Mouse (Mus musculus) embryonic fibroblast, embryonic 13.5 days (primary cell): ENCODE data around the gene Iqsec3. TPM values are rescaled to one million over a fixed set of nuclear protein-coding genes. Genes with fewer than 3 reads are reported as not detected.
"Not testable (repeated sequence)": the region's sequence is repeated elsewhere in the genome, so short reads cannot be mapped to it uniquely, and the experiment has no call there.

Experiments used
- H3K27ac ChIP-seq: 2 replicates; pipeline ENCODE4 v1.5.1; 2012; ENCODE audit warnings: low read length, control low read depth, inconsistent platforms; ENCODE audit not compliant: insufficient read depth
- H3K4me1 ChIP-seq: 2 replicates; pipeline ENCODE4 v1.6.1; 2011; ENCODE audit warnings: low read length; ENCODE audit not compliant: control insufficient read depth, insufficient read depth
- H3K4me3 ChIP-seq: 2 replicates; pipeline ENCODE4 v1.5.1; 2011; ENCODE audit warnings: mild to moderate bottlenecking, control low read depth, low read length; ENCODE audit not compliant: insufficient read depth
- CTCF ChIP-seq: IDR thresholded peaks from 2 replicates; pipeline ENCODE4 v1.5.1; 2011; ENCODE audit warnings: mild to moderate bottlenecking, control low read depth, low read length, moderate library complexity, borderline replicate concordance; ENCODE audit not compliant: insufficient read depth
- POLR2A ChIP-seq: IDR thresholded peaks from 2 replicates; pipeline ENCODE4 v1.6.1; 2011; ENCODE audit warnings: low read depth, mild to moderate bottlenecking, control low read depth, low read length, moderate library complexity
- polyA plus RNA-seq: library from polyadenylated mRNA; stranded (reverse); fragments of >200 nt; gene quantifications from 2 replicates; pipeline ENCODE4 v1.2.4, GENCODE M21; 2011; ENCODE audit warnings: low read depth; ENCODE audit not compliant: missing spikeins, insufficient read length

Gene Iqsec3
- polyA plus RNA-seq, 1 experiment: not detected

DNA sequence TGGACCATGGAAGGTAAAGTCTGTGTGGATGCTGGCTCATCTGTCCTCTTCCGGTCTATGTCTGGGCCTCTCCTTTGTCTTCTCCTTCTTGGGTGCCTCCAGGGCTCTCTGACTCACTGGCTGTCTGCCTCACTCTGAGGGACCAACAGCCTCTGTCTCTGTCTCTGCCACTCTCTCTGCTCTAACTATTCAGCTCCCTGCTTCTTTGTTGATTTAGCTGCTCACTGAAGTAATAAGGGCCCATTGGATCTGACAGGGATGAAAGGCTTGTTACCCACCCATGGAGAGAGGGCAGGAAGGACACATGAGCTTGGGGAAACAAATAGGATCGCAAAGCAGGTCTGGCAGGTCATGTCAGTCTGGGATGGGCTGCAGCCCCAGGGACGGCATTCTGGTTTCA is 106.4 kb downstream of the Iqsec3 start:
- no peak overlapping the region for H3K27ac ChIP-seq
- TF ChIP-seq CTCF (no peak), POLR2A (no peak)
- H3K4me3 ChIP-seq: no peak overlapping the region
- H3K4me1 ChIP-seq: no peaks in the 10 kb centered on the region

DNA sequence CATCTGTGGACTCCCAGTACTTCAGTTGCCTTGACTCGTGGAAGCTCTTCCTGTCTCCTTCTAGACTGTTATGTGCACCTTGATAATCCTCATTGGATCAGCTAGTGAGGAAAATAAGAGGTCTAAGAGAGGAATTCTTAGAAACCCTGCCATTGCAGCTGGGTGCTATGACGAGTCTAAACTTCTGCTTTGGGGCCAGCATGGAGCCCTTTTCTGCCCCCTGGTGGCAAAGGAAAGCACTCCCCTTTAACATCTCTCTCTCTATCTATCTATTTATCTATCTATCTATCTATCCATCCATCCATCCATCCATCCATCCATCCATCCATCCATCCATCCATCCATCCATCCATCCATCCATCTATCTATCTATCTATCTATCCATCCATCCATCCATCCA is 106.9 kb downstream of the Iqsec3 start:
- 0 out of 2 replicates have a peak, but pooled peaks have one; percentile 10 for TF ChIP-seq CTCF
- H3K4me3 ChIP-seq, H3K4me1 ChIP-seq, H3K27ac ChIP-seq: not testable (repeated sequence)

DNA sequence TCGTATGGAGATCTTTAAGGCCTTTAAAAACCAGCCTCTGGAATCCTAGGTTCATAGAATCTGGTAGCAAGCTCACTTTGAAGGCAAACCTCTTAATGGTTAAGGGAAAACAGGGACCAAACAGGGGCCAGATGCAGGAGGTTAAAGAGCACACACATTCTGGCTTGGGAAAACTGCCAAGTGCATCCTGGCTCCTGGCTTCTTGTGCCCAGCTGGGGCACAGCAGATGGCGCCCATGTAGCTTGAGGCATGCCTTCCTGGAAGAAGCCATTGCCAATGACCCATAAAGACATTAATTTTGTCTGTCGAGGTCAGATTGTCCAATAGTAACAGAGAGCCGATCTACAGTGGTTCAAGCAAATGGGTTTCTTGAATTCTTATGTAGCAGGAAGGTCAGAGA is 109.5 kb downstream of the Iqsec3 start:
- Histone ChIP-seq H3K27ac (no peak overlapping the region), H3K4me1 (no peaks in the 10 kb centered on the region), H3K4me3 (no peak overlapping the region)
- TF ChIP-seq POLR2A: no peak

DNA sequence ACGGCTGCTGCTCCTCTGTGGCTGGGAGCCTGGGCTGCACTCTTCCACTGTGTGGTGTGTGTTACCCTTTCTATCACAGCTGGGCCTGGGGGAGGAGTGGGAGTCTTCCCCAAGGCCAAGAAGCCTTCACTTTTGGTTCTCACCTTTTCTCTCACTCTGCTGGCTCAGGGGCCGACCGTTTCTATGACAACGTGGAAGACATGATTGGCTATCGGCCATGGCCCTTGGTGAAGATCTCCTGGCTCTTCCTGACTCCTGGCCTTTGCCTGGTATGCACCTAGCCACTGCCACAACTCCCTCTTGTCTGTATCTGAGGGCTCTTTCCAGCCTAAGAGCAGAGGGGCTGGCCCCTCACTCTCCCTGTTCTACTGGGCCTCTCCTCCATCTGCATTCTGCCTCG is 110.4 kb downstream of the Iqsec3 start:
- no peak overlapping the region for H3K4me3 ChIP-seq
- TF ChIP-seq POLR2A (no peak), CTCF (no peak)
- H3K4me1 ChIP-seq: no peaks in the 10 kb centered on the region
- H3K27ac ChIP-seq: no peak overlapping the region

DNA sequence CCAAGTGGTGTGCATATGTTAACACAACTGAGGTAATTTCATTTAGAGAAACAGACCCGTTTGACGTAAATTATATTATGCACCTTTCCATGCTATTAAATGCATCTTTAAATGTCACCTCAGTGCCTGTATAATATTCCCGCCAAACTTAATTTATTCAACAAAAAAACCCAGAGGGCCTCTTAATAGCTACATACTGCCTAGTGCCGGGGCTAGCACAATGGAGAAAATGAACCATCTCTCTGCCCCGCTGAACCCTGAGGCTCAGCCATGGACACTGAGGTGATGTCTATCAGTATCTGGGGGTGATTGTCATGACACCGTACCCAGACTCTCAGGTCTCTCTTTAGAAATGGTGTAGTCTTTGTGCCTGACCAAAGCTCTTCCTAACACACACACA is 116.2 kb downstream of the Iqsec3 start:
- Histone ChIP-seq H3K4me3 (no peak overlapping the region), H3K27ac (no peak overlapping the region), H3K4me1 (no peaks in the 10 kb centered on the region)
- no peak for TF ChIP-seq CTCF
- TF ChIP-seq POLR2A: no peak

DNA sequence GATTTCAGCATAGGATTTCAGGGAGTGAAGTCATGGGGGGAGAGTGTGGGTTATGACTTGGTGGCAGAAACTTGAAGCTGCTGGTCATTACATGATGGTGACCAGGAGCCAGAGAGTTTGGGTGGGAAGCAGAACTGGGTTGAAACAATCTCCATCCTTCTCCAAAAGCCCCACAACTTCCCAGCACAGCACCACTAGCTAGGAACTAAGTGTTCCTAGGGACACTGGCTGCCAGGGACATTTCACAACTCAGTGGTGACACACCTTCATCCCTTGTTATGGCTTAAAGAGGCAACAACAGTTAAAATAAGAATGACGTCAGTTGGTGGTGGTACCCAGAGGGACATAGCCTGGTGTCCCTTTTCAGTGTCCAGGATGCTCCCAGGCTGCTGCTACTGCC is 117.4 kb downstream of the Iqsec3 start:
- TF ChIP-seq CTCF (no peak), POLR2A (no peak)
- Histone ChIP-seq H3K4me3 (no peak overlapping the region), H3K4me1 (no peaks in the 10 kb centered on the region), H3K27ac (no peak overlapping the region)

DNA sequence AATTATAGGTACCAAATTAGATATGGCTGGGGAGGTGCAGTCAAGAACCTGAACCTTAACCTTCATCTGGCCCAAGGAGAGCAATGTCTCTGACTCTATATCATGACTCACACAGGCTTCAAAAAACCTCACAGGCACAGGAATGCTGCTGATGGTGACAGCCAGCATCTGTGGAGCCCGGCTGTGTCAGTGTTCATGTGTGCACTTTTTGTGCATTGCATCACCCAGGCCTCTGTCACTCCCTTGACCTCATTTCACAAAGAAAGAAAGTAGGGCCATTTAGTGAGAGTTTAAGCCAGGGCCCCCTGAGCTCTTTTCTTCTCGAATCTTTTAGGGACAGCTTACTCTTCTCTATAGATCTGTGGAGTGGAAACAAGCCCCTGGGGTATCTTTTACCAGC is 121.2 kb downstream of the Iqsec3 start:
- TF ChIP-seq POLR2A (no peak), CTCF (no peak)
- Histone ChIP-seq H3K4me3 (no peak overlapping the region), H3K4me1 (no peaks in the 10 kb centered on the region), H3K27ac (no peak overlapping the region)

DNA sequence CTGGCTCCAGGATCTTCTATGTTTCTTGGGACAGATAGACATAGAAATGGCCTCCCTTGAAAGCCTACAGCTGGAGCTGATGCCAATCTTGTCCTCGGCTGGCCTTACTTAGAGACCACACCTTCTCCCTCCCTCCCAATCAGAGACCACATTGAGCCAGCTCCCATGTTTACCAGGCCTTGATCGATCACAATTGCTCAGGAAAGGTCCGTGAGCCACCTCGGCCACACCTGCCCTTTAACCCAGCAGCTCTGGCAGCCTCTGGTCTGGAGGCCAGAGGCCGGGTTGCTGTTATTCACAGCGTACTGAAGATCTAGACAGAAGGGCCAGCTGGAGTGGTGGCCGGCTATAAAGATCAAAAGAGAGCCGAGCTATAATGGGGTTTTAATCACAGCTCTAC is 127.0 kb downstream of the Iqsec3 start:
- Histone ChIP-seq H3K4me3 (no peak overlapping the region), H3K4me1 (peaks cover 4% of the 10 kb centered on the region; the same call in 1 of the 2 replicates), H3K27ac (no peak overlapping the region)
- TF ChIP-seq CTCF: no peak
- TF ChIP-seq POLR2A: no peak

DNA sequence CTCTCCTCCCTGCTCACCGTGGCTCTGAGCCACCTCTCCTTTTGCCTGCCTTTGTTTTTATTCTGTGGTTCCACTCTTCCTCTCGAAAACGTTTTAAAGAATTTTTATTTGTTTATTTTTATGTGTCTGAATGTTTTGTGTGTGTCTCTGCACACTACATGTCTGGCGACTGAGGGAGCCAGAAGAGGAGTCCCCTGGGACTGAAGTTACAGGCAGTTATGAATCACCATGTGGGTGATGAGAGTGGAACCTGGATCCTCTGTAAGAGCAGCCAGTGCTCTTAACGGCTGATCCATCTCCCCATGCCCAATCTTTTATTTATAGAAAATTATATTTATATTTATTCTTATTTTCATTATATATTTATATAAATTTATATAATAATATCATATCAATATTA is 129.1 kb downstream of the Iqsec3 start:
- Histone ChIP-seq H3K27ac (no peak overlapping the region), H3K4me1 (peaks cover 4% of the 10 kb centered on the region; the same call in 1 of the 2 replicates), H3K4me3 (no peak overlapping the region)
- TF ChIP-seq CTCF: no peak
- no peak for TF ChIP-seq POLR2A

DNA sequence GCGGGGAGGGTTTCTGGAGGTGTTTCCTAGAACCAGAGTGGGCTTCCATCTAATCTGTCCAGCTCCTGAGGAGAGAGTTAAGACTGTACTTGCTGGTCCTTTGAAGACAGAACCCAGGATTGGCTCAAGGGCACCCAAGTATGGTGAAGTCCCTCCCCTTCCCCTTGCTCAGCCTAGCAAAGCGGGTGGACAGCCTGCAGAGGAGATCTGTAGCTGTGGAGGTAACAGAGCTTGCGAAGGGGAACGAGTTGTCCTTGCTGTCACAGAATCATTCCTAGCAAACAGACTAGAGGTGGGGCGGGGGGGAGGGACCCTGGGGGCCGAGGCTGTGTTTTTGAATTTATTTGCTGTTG is 129.7 kb downstream of the Iqsec3 start:
- TF ChIP-seq POLR2A (no peak), CTCF (no peak)
- H3K4me3 ChIP-seq: no peak overlapping the region
- H3K27ac ChIP-seq: no peak overlapping the region
- peaks cover 4% of the 10 kb centered on the region; the same call in 1 of the 2 replicates for H3K4me1 ChIP-seq

DNA sequence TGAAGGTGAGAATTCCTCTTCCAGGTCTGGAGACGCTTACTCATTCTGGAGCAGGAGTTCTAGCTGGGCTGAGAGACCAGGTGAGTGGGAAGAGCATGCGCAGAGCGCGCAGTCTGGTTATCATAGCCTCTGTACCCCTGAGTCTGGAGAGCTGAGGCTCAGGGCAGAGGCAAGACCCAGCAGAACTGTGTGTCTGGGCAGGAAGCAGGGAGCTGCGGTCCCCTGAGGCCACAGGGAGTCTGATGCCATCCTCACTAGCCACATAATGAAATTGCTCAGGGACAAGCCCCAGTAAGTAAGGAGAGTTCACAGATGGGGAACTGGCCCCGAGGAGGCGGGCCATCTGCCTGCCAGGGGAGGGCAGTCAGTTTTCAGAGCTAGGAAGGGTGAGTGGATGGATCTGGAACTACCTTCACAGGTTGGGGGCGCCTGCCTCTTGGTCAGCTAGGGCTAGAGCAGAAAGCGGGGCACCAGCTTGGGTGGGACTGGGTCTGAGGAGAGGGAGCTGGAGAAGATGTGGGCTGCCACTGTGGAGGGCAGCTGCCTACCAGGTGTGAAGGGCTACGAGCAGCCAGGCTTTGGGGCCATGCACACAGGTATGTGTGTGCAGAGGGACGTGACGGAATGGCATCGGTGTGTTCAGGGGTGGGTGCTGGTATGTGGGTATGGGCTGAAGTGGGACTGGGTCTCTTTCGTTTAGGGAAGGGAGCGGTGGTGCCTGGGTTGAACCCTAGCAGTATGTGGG is 130.3 kb downstream of the Iqsec3 start, which contains the start of gene Slc6a12:
Slc6a12 (plus strand) TSS at position 51 of the 745 bp plus-strand sequence.
- no peak within 1 kb of the TSS for H3K27ac ChIP-seq
- peaks cover 4% of the 10 kb centered on the region; the same call in 1 of the 2 replicates for H3K4me1 ChIP-seq
- no peak within 1 kb of the TSS for H3K4me3 ChIP-seq
- TF ChIP-seq CTCF (no peak), POLR2A (no peak)
